Mouse (Mus musculus) bone marrow macrophage, adult 2 months (primary cell): Measurements from ENCODE around the gene Slco1c1. TPM values are rescaled to one million over a fixed set of nuclear protein-coding genes. Genes with fewer than 3 reads are reported as not detected.

Source experiments
- H3K27ac ChIP-seq: 2 replicates; pipeline ENCODE4 v1.5.1; 2012; ENCODE audit warnings: low read depth, low read length; ENCODE audit not compliant: insufficient read depth
- H3K4me1 ChIP-seq: 2 replicates; pipeline ENCODE4 v1.6.1; 2012; ENCODE audit warnings: low read length; ENCODE audit not compliant: control insufficient read depth, insufficient read depth
- H3K4me3 ChIP-seq: 2 replicates; pipeline ENCODE4 v1.5.1; 2012; ENCODE audit warnings: mild to moderate bottlenecking, low read length, moderate library complexity; ENCODE audit not compliant: insufficient read depth
- CTCF ChIP-seq: IDR thresholded peaks from 2 replicates; pipeline ENCODE4 v1.5.1; 2012; ENCODE audit warnings: low read depth, mild to moderate bottlenecking, low read length, moderate library complexity
- POLR2A ChIP-seq: IDR thresholded peaks from 2 replicates; pipeline ENCODE4 v1.6.1; 2012; ENCODE audit warnings: mild to moderate bottlenecking, low read depth, low read length, borderline replicate concordance
- polyA plus RNA-seq: library from polyadenylated mRNA; stranded (reverse); fragments of >200 nt; gene quantifications from 2 replicates; pipeline ENCODE4 v1.2.4, GENCODE M21; 2012; ENCODE audit not compliant: missing spikeins, insufficient read depth, insufficient read length

Slco1c1 gene
- not detected in 2 replicates for polyA plus RNA-seq

DNA sequence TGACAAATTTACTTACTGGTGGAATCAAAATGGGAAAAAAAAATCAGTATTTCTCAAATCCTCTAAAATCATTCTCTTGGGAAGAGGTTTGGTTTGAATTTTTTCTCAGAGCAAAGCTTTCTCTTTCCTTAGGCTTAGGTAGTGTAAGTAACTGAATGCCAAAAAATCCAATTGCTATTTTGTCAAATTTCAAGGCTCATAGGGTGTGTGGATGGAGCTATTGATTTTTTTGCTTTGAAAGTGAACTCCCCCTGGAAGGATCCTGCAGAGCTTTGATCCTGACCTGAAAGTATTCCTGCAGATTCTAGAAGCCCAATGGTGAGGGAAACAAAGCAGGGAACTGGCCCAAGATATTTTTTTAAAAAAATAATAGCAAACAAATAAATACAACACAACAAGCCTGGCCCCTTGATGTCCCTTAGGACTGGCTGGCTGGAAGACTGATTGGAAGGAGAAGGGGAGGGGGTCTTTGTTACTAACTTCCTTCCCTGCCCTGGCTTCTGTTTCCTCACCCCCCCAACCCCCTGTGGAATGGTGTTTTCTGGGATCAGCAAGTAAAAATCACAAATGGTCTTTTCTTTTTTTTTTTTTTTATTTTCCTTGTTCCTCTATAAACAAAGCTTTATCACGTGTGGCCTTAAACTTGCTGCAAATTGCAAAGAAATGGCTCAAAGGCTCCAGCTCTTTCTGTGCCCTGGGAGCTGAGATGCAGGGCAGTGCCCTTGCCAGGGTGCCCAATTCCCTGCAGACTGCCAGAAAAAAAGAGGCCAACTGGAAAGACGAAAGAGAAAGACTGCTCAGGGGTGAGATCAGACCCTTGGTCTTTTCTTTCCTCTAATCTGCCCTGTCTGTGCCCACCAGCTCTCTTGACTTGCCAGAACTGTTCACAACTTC, at the start of gene Slco1c1:
Slco1c1 (plus strand) TSS at position 622 of the 894 bp plus-strand sequence.
- TF ChIP-seq POLR2A = no peak
- TF ChIP-seq CTCF = no peak
- no peak within 1 kb of the TSS for H3K4me3 ChIP-seq
- no peak within 1 kb of the TSS for H3K27ac ChIP-seq
- no peaks in the 10 kb centered on the region for H3K4me1 ChIP-seq

DNA sequence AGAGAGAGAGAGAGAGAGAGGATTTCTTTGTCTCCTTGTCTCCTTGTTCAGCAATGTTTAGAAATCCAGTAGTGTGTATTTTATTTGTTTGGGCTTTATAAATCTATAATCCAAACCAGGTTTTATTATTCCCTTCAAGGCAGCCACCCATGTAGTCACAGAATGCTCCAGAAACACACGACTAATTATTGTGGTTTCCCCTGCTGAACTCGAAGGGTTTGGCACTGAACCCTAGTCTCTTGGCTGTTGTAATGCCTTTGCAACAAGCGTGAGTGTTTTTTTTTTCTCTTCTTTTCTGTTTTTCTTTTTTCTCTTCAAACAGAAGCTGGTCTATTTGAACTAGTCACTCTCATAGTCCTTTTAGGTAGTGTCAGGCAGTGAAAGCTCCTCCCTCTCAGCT, 49.5 kb upstream of the Slco1c1 start:
- no peak overlapping the region for H3K27ac ChIP-seq
- TF ChIP-seq CTCF (no peak), POLR2A (no peak)

DNA sequence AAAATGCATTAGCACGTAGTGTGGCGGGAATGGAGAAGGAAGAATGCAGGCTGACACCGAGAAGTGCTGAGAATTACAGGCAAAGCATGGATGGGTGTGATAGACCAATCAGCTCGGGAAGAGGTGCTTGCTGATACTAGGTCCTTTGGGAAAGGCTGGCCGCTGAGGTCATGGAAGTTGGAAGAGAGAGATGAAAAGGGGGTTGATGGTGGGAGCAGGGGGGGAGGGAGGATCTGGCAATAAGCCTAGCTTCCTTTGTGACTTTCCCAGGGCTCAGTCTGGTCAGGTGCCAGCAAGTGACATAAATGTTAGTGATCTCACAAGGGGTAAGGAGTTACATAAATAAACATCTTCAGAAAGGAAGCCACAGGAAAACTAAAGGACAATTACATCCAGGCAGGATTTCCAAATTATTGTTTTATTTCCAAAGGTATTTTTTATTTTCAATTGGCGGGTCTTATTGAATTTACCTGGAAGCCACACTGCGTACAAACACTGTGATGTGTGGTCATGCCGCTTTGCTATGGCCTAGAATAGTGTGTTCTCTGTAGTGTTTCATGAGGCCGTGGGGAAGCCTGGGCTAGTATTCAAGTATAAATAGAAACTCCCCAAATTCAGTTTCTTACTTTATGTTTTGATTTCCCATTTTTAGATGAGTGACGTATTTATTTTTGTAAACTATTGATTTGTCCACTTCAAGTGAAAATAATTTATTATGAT, 38.7 kb upstream of the Slco1c1 start:
- Histone ChIP-seq H3K27ac (no peak overlapping the region), H3K4me3 (no peak overlapping the region), H3K4me1 (no peaks in the 10 kb centered on the region)
- TF ChIP-seq CTCF (no peak), POLR2A (no peak)

More for the DNA sequence above, 49.5 kb upstream of the Slco1c1 start:
- Histone ChIP-seq H3K4me3 (no peak overlapping the region), H3K4me1 (no peaks in the 10 kb centered on the region)

DNA sequence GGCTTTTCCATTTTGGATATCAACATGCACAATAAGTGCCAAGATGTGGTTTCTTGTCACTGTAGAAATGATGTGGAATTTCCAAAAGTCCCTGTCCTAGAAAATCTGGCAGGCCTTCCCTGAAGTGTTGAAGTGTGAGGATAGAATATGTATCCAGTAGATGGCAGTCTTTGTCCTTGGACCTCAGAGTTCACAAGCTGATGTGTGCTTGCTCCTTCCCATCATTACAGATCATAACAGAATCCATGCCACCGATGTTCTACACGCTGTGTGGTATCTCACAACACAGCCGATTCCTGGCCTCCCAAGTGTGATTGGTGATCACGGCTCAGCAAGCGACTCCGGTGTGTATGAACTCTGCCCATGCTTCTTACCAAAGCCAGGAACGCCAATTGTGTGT, 36.9 kb upstream of the Slco1c1 start:
- H3K4me3 ChIP-seq = no peak overlapping the region
- H3K4me1 ChIP-seq = no peaks in the 10 kb centered on the region
- no peak overlapping the region for H3K27ac ChIP-seq
- TF ChIP-seq CTCF (no peak), POLR2A (no peak)

DNA sequence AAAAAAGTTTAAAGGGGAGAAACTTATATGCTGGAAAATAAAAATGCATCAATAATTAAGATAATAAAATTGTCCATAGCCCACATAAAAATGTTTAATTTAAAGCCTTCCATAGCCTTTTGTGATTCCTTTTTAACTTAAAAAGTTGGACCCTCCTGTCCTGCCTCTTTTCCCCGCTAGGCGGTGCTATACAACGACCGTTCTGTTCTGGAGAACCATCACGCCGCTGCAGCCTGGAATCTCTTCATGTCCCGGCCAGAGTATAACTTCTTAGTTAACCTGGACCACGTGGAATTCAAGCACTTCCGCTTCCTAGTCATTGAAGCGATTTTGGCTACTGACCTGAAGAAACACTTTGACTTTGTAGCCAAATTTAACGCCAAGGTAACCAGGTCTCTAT, 35.5 kb upstream of the Slco1c1 start:
- Histone ChIP-seq H3K4me1 (no peaks in the 10 kb centered on the region), H3K4me3 (no peak overlapping the region), H3K27ac (no peak overlapping the region)
- TF ChIP-seq CTCF = peak; percentile 45
- TF ChIP-seq POLR2A = no peak

DNA sequence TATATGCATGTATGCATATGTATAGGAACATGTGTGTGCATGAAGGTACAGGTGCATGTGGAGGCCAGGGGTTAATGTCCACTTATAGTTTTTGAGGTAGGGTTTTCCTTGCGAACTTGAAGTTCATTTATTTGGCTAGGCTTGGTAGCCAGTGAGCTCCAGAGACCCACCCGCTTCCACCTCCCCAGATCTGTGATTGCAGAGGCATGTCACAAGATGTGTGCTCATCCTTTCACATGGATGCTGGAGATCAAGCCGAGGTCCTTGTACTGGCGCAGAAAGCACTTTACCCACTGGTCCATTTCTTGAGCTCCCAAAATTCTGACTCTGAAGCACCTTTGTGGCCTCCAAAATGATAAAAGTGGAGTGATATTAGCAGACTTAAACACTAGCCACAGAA, 29.3 kb upstream of the Slco1c1 start:
- Histone ChIP-seq H3K27ac (no peak overlapping the region), H3K4me1 (no peaks in the 10 kb centered on the region)
- TF ChIP-seq POLR2A (no peak), CTCF (no peak)

DNA sequence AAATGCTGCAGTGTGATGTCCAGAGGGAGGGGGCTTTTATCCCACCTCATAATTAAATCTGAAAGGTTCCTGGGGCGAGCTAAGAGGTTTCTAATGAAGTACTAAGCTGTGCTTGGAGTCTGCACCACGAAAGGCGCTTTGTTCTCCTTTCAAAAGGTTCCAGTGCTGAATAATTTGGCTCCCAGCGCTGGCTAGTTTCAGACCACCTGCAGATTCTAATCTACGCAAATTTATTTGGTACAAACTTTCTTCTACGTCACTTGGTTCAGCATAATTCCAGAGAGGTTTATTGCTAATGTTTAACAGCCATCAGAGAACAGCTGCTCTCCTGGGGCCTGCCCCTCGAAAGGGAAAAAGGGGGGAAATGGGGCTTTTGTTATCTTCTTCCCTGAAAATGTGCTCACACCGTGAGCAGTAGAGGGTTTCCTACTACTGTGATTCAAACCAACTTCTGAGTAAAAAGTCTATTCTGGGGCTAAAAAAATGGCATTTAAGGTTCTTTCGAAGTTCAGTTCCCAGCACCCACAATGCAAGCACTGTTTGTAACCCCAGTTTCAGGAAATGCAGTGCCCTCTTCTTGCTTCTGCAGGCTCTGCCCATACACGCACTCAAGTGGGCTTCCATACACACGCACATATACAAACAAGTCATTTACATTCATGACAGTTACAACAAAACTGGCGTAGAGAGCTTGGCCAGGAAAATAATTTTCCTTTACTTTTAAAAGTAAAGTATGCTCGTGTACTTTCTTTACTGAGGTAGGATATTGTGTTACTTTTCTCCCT, 28.3 kb upstream of the Slco1c1 start:
- Histone ChIP-seq H3K4me3 (no peak overlapping the region), H3K27ac (no peak overlapping the region), H3K4me1 (no peaks in the 10 kb centered on the region)
- TF ChIP-seq POLR2A (no peak), CTCF (no peak)

More for the DNA sequence above, 29.3 kb upstream of the Slco1c1 start:
- no peak overlapping the region for H3K4me3 ChIP-seq

DNA sequence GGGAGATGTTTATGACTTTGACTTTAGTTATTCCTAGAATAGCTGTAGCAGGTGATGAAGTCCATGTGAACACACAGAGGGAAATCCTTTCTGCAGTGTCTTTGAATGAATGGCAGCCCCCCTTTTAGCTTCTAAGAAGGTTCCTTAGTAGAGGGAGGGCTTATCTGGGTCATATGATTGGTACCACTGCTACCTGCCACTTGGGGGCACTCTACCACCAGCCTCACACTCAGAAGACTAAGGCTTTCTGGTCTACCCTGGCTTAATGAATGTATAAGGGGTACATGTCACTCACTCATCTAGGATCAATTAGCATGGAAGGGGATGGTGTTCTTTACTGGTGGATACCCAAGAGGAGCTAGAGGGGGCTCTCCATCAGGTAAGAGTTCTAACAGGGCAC, 24.7 kb upstream of the Slco1c1 start:
- H3K4me3 ChIP-seq = no peak overlapping the region
- H3K4me1 ChIP-seq = no peaks in the 10 kb centered on the region
- H3K27ac ChIP-seq = no peak overlapping the region
- TF ChIP-seq CTCF (no peak), POLR2A (no peak)

DNA sequence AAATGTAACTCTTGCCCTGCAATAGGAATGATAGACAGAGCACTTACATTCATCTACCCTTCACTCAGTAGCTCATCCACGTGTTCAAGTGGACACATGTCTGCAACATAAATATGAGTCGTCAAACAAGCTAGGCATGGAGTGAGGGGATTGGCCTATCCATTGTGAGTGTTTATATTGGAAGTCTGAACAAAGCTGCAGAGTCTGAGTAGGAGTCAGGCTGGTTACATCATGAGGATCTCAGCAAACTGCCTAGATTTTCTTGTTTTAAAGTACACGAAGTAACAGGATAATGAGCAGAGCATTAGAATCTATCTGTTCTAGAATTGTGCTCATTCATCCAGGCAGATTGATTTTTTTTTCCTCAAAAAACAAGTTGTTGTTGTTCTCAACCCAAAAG, 23.0 kb upstream of the Slco1c1 start:
- TF ChIP-seq POLR2A (no peak), CTCF (no peak)
- no peaks in the 10 kb centered on the region for H3K4me1 ChIP-seq
- H3K4me3 ChIP-seq = no peak overlapping the region
- H3K27ac ChIP-seq = no peak overlapping the region
